Comparison of ENCODE assay signal across 8 mouse cellular contexts in genomic region chr8:70803761-70804480, GRCm38 (mm10). TPM values are rescaled to one million over a fixed set of nuclear protein-coding genes. Genes with fewer than 3 reads are reported as not detected.
DNase-seq lines count a peak whose midpoint lies in the region; ATAC-seq and TF ChIP-seq lines count a peak whose summit lies in the region.

No protein-coding gene starts in this region.

- no peak overlapping the region for H3K27ac ChIP-seq in heart, embryonic 14.5 days (replicated peaks in 1 of 2; ENCODE audit: control insufficient read depth in 1 of 2, insufficient read depth in 1 of 2, low read depth in 2 of 2, low read length in 2 of 2)
- H3K27ac ChIP-seq in lung, embryonic 16.5 days (ENCODE audit: low read length), result no peak overlapping the region
- peak overlapping the region; percentile 18; the same call in 1 of the 2 replicates for H3K27ac ChIP-seq in olfactory bulb, adult 2 months (ENCODE audit: insufficient read depth, low read depth, low read length)

- no peaks in the 10 kb centered on the region for H3K9me3 ChIP-seq in heart, embryonic 14.5 days (ENCODE audit: control insufficient read depth, low read length)
- H3K9me3 ChIP-seq in lung, embryonic 16.5 days (ENCODE audit: control insufficient read depth, low read length), result no peaks in the 10 kb centered on the region

- peaks cover 46% of the 10 kb centered on the region for H3K27me3 ChIP-seq in heart, embryonic 14.5 days (ENCODE audit: control insufficient read depth, insufficient read depth, low read length)
- H3K27me3 ChIP-seq in lung, embryonic 16.5 days (ENCODE audit: control insufficient read depth, insufficient read depth, low read depth, low read length), result peaks cover 30% of the 10 kb centered on the region

- 1% methylated on average over 47 of the region's 47 CpGs for WGBS in heart, embryonic 14.5 days
- WGBS in lung, embryonic 16.5 days, result 1% methylated on average over 45 of the region's 47 CpGs
- WGBS in olfactory bulb, adult 2 months, result 3% methylated on average over 47 of the region's 47 CpGs

- peak overlapping the region; percentile 46 to 54 for H3K4me3 ChIP-seq in heart, embryonic 14.5 days (ENCODE audit: control insufficient read depth in 1 of 2, insufficient read depth in 1 of 2, low read depth in 1 of 2, low read length in 2 of 2)
- H3K4me3 ChIP-seq in lung, embryonic 16.5 days (ENCODE audit: low read length), result peak overlapping the region; percentile 62
- peak overlapping the region; percentile 60 for H3K4me3 ChIP-seq in olfactory bulb, adult 2 months (ENCODE audit: insufficient read depth, low read depth, low read length)

- TF ChIP-seq POLR2A in olfactory bulb, adult 2 months (IDR thresholded peaks at IDR 0.05; ENCODE audit: insufficient read depth, low read depth, low read length), result no peak

- peak overlapping the region; percentile 60 for H3K9ac ChIP-seq in heart, embryonic 14.5 days (ENCODE audit: low read length)
- peak overlapping the region; percentile 53 for H3K9ac ChIP-seq in lung, embryonic 16.5 days (ENCODE audit: low read length)

- ATAC-seq in heart, embryonic 14.5 days (ENCODE audit: insufficient number of reproducible peaks, insufficient read depth, low FRiP score, low read depth), result no peak
- ATAC-seq in lung, embryonic 16.5 days (ENCODE audit: low read depth), result peak; percentile 40

- peak overlapping the region; percentile 96 for H3K4me2 ChIP-seq in heart, embryonic 14.5 days (ENCODE audit: low read length)
- H3K4me2 ChIP-seq in lung, embryonic 16.5 days (ENCODE audit: low read depth, low read length), result peak overlapping the region; percentile 87

- H3K4me1 ChIP-seq in heart, embryonic 14.5 days (ENCODE audit: control insufficient read depth in 2 of 2, insufficient read depth in 2 of 2, low read length in 2 of 2), result peaks cover 4 to 8% of the 10 kb centered on the region in 2 experiments; a peak in 3 of 4 replicates
- H3K4me1 ChIP-seq in lung, embryonic 16.5 days (replicated peaks; ENCODE audit: control insufficient read depth, insufficient read depth, low read length), result peaks cover 8% of the 10 kb centered on the region
- H3K4me1 ChIP-seq in olfactory bulb, adult 2 months (ENCODE audit: control insufficient read depth, insufficient read depth, low read length), result peaks cover 36% of the 10 kb centered on the region

- TF ChIP-seq CTCF in olfactory bulb, adult 2 months (IDR thresholded peaks at IDR 0.05; ENCODE audit: insufficient read depth, low read depth, low read length), result no peak

- no peaks in the 10 kb centered on the region for H3K36me3 ChIP-seq in heart, embryonic 14.5 days (ENCODE audit: control insufficient read depth, insufficient read depth, low read length)
- H3K36me3 ChIP-seq in lung, embryonic 16.5 days (ENCODE audit: control insufficient read depth, insufficient read depth, low read length), result no peaks in the 10 kb centered on the region

- peak; percentile 47 for DNase-seq in gastrocnemius, adult 18-20 months (ENCODE audit: low spot score)
- no peak for DNase-seq in gastrocnemius, adult 8-10 months (ENCODE audit: low spot score in 2 of 2)
- DNase-seq in c-Kit-positive CD71-positive TER-119-positive erythroid progenitor cells, embryonic 14.5 days (ENCODE audit: low spot score), result peak; percentile 45
- peak; percentile 59 for DNase-seq in kidney, postnatal 10 days
- peak; percentile 93 for DNase-seq in thymus, postnatal 4 days

RNA-seq across cellular contexts. Expression of gene Mast3, which starts 0.9 kb away (rescaled TPM):
- 1 to 10 TPM; 2.7 TPM for total RNA-seq in gastrocnemius, adult 18-20 months (2021)
- total RNA-seq in gastrocnemius, adult 8-10 months (2022), result 1 to 10 TPM; 1.7 to 4.5 (median 2.4) TPM
- polyA plus RNA-seq in heart, embryonic 14.5 days (2014; fragmentation: Nextera tagmentation; extraction: Ambion mirVana), result 6.7 and 9.4 TPM in 2 replicates
- polyA plus RNA-seq in lung, embryonic 16.5 days (2015; fragmentation: Nextera tagmentation; extraction: Ambion mirVana), result 13.7 and 14.3 TPM in 2 replicates
- polyA plus RNA-seq in olfactory bulb, adult 2 months (2012; ENCODE audit: insufficient read depth, insufficient read length, low replicate concordance, missing spikeins), result 57.2 TPM in 1 of 2 replicates, not detected in the other

RNA-seq across cellular contexts. Expression of gene Il12rb1, which starts 4.3 kb away (rescaled TPM):
- total RNA-seq in gastrocnemius, adult 18-20 months (2021), result under 1 TPM in 1 of 2 experiments, not detected in 1; 0.07 TPM
- total RNA-seq in gastrocnemius, adult 8-10 months (2022), result not detected
- polyA plus RNA-seq in heart, embryonic 14.5 days (2014; fragmentation: Nextera tagmentation; extraction: Ambion mirVana), result 0.09 TPM in 1 of 2 replicates, not detected in the other
- polyA plus RNA-seq in lung, embryonic 16.5 days (2015; fragmentation: Nextera tagmentation; extraction: Ambion mirVana), result 0.24 and 0.69 TPM in 2 replicates
- polyA plus RNA-seq in olfactory bulb, adult 2 months (2012; ENCODE audit: insufficient read depth, insufficient read length, low replicate concordance, missing spikeins), result not detected in 2 replicates

RNA-seq across cellular contexts. Expression of gene Pik3r2, which starts 27.4 kb away (rescaled TPM):
- 10 to 100 TPM; 13.3 to 15.1 TPM for total RNA-seq in gastrocnemius, adult 18-20 months (2021)
- 10 to 100 TPM; 14.5 to 17.4 (median 16.0) TPM for total RNA-seq in gastrocnemius, adult 8-10 months (2022)
- polyA plus RNA-seq in heart, embryonic 14.5 days (2014; fragmentation: Nextera tagmentation; extraction: Ambion mirVana), result 23.1 and 26.7 TPM in 2 replicates
- polyA plus RNA-seq in lung, embryonic 16.5 days (2015; fragmentation: Nextera tagmentation; extraction: Ambion mirVana), result 56.0 and 56.8 TPM in 2 replicates
- not detected in 2 replicates for polyA plus RNA-seq in olfactory bulb, adult 2 months (2012; ENCODE audit: insufficient read depth, insufficient read length, low replicate concordance, missing spikeins)

RNA-seq across cellular contexts. Expression of gene Arrdc2, which starts 35.6 kb away (rescaled TPM):
- total RNA-seq in gastrocnemius, adult 18-20 months (2021), result 100 to 1,000 TPM in 1 of 2 experiments, 10 to 100 TPM in 1; 58.3 to 202 TPM
- 100 to 1,000 TPM in 1 of 4 experiments, 10 to 100 TPM in 3; 38.9 to 177 (median 68.9) TPM for total RNA-seq in gastrocnemius, adult 8-10 months (2022)
- 2.5 and 2.8 TPM in 2 replicates for polyA plus RNA-seq in heart, embryonic 14.5 days (2014; fragmentation: Nextera tagmentation; extraction: Ambion mirVana)
- polyA plus RNA-seq in lung, embryonic 16.5 days (2015; fragmentation: Nextera tagmentation; extraction: Ambion mirVana), result 4.5 and 5.6 TPM in 2 replicates
- polyA plus RNA-seq in olfactory bulb, adult 2 months (2012; ENCODE audit: insufficient read depth, insufficient read length, low replicate concordance, missing spikeins), result not detected in 2 replicates

RNA-seq across cellular contexts. Expression of gene Mpv17l2, which starts 43.2 kb away (rescaled TPM):
- 10 to 100 TPM; 19.9 to 20.9 TPM for total RNA-seq in gastrocnemius, adult 18-20 months (2021)
- total RNA-seq in gastrocnemius, adult 8-10 months (2022), result 10 to 100 TPM; 19.7 to 24.6 (median 22.2) TPM
- 44.0 and 47.4 TPM in 2 replicates for polyA plus RNA-seq in heart, embryonic 14.5 days (2014; fragmentation: Nextera tagmentation; extraction: Ambion mirVana)
- 37.1 and 39.2 TPM in 2 replicates for polyA plus RNA-seq in lung, embryonic 16.5 days (2015; fragmentation: Nextera tagmentation; extraction: Ambion mirVana)
- not detected in 2 replicates for polyA plus RNA-seq in olfactory bulb, adult 2 months (2012; ENCODE audit: insufficient read depth, insufficient read length, low replicate concordance, missing spikeins)

Comparison
In these comparisons a context has a peak if more than half of its experiments do, and no peak if none do; other contexts are left out.
1. DNase-seq: peak in gastrocnemius, adult 18-20 months (single experiment), c-Kit-positive CD71-positive TER-119-positive erythroid progenitor cells, embryonic 14.5 days (single experiment), kidney, postnatal 10 days (single experiment) and thymus, postnatal 4 days (single experiment); none in gastrocnemius, adult 8-10 months (0 of 2).
2. RNA of gene Pik3r2, which starts 27.4 kb away (polyA plus RNA-seq): 56.0 to 56.8 TPM in lung, embryonic 16.5 days and 23.1 to 26.7 TPM in heart, embryonic 14.5 days; not detected in olfactory bulb, adult 2 months; every median in the first group is over 10 times any median in the second.
3. Peak in every context shown above with its lines, with median percentiles within 50 percentile points of each other: H3K4me3 ChIP-seq.